Mouse (Mus musculus) liver, adult 2 months (tissue): ENCODE measurements around the gene Flt4.

Experiments
- CTCF ChIP-seq: fragments of 200-500 bp; IDR thresholded peaks from 2 replicates; pipeline ENCODE4 v1.5.1; 2011; ENCODE audit warnings: low read depth, low read length, control low read depth
- POLR2A ChIP-seq: fragments of 200-500 bp; IDR thresholded peaks from 2 replicates; pipeline ENCODE4 v1.6.1; 2011; ENCODE audit warnings: low read length, control low read depth; ENCODE audit not compliant: insufficient read depth; ENCODE audit errors: extremely low read depth

DNA sequence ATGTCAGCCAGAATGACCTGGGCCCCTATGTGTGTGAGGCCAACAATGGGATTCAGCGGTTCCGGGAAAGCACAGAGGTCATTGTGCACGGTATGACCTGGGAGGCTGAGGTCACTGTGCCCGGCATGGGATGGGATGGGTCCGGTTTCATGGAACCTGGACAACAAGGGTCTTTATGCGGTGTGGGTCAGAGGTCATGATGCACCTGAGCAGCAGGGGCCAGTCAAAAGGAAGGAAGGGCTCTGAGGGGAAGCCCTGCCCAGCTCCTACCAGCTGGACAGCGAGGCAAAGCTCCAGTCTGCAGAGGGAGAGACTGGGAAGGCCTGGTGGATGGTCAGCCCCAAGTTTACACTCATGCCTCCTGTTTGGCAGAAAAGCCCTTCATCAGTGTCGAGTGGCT lies 17.7 kb downstream of the Flt4 start:
- TF ChIP-seq CTCF: no peak
- no peak for TF ChIP-seq POLR2A
